Mouse (Mus musculus): ENCODE data around the gene Cd68.

- TF ChIP-seq CTCF (IDR thresholded peaks at IDR 0.05; ENCODE audit: low read depth) (no peak), EP300 (IDR thresholded peaks at IDR 0.05; ENCODE audit: low read depth) (no peak)
Observed at GRCm38 (mm10) chr11:69693421-69693965, 27.5 kb upstream of the Cd68 start.
